7 mouse cellular contexts compared by ENCODE assay signal in the genomic region with DNA sequence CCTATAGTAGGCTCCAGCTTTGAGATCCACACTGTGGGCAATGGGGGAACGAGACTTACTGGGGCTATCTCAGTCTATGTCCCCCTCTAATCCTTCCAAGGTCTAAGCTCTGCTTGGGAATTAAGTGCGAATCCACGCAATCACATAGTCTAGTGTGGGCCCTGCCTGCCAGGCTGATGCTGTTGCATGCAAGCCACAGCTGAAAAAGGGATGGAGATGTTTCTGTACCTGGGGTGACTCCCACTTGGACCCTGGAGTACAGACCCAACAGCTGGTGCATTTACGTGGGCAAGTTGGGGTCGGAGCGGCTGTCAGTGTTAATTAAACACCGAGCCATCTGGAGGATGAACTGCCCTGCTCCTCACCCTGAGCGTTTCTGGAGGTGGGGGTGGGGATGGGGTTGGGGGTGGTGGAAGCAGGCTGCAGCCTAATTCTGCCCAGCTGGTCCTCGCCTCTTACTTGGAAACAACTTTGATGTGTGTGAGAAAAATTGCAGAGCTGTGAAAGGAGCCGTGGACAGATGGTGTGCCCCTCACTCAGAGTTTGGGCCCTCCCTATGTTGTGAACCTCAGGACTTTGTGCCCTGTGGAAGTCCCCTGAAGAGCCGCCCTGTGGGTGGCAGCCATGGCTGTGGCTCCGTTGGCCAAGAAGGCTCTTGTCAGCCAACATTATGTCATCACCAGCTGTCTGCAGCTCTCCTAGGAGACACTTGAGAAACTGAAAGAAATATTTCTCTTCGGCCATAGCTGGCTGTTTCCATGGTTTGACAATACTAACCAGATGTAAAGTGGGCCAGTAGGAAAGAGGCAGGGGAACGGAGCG. TPM values are rescaled to one million over a fixed set of nuclear protein-coding genes. Genes with fewer than 3 reads are reported as not detected.
DNase-seq lines count a peak whose midpoint lies in the region; ATAC-seq and TF ChIP-seq lines count a peak whose summit lies in the region.

No protein-coding gene starts in this region.

- H3K4me2 ChIP-seq in hindbrain, postnatal 0 days (ENCODE audit: low read depth, low read length) = no peak overlapping the region
- 0 out of 2 replicates have a peak overlapping the region, but pooled peaks have one; percentile 31 for H3K4me2 ChIP-seq in stomach, embryonic 16.5 days (ENCODE audit: low read depth, low read length)

- peak overlapping the region; percentile 18; the same call in 1 of the 2 replicates for H3K27ac ChIP-seq in hindbrain, postnatal 0 days
- peak overlapping the region; percentile 32 for H3K27ac ChIP-seq in stomach, embryonic 16.5 days (ENCODE audit: low read length)

- H3K4me3 ChIP-seq in hindbrain, postnatal 0 days (ENCODE audit: low read length) = no peak overlapping the region
- no peak overlapping the region for H3K4me3 ChIP-seq in stomach, embryonic 16.5 days (replicated peaks; ENCODE audit: low read length)

- no peaks in the 10 kb centered on the region for H3K4me1 ChIP-seq in hindbrain, postnatal 0 days (ENCODE audit: insufficient read depth, low read length)
- peaks cover 7% of the 10 kb centered on the region; the same call in 1 of the 2 replicates for H3K4me1 ChIP-seq in stomach, embryonic 16.5 days (ENCODE audit: control insufficient read depth, insufficient read depth, low read length)

- no peaks in the 10 kb centered on the region for H3K9me3 ChIP-seq in hindbrain, postnatal 0 days (ENCODE audit: low read length)
- no peaks in the 10 kb centered on the region for H3K9me3 ChIP-seq in stomach, embryonic 16.5 days (replicated peaks; ENCODE audit: control insufficient read depth, low read length)

- WGBS in hindbrain, postnatal 0 days = 26% methylated on average over 15 of the region's 15 CpGs
- WGBS in stomach, embryonic 16.5 days = 44% methylated on average over 15 of the region's 15 CpGs

- DNase-seq in cerebellum, postnatal 10 days = peak; percentile 82 to 89
- peak; percentile 77 for DNase-seq in gastrocnemius, adult 18-20 months (ENCODE audit: low spot score)
- DNase-seq in hindbrain, postnatal 0 days (ENCODE audit: low spot score) = peak; percentile 85
- peak; percentile 74 for DNase-seq in mesoderm, embryonic 11.5 days (ENCODE audit: low read depth, low spot score)
- DNase-seq in urinary bladder, postnatal 14 days (ENCODE audit: low spot score) = no peak

- H3K9ac ChIP-seq in hindbrain, postnatal 0 days (replicated peaks; ENCODE audit: low read length) = no peak overlapping the region
- H3K9ac ChIP-seq in stomach, embryonic 16.5 days (ENCODE audit: low read length) = no peak overlapping the region

- TF ChIP-seq CTCF in hindbrain, postnatal 0 days (IDR thresholded peaks at IDR 0.05; ENCODE audit: low read depth) = no peak

- no peaks in the 10 kb centered on the region for H3K36me3 ChIP-seq in hindbrain, postnatal 0 days (ENCODE audit: insufficient read depth, low read length)
- no peaks in the 10 kb centered on the region for H3K36me3 ChIP-seq in stomach, embryonic 16.5 days (ENCODE audit: control insufficient read depth, insufficient read depth, low read length)

- no peaks in the 10 kb centered on the region for H3K27me3 ChIP-seq in hindbrain, postnatal 0 days (ENCODE audit: insufficient read depth, low read length)
- no peaks in the 10 kb centered on the region for H3K27me3 ChIP-seq in stomach, embryonic 16.5 days (ENCODE audit: control insufficient read depth, insufficient read depth, low read length)

- 0 out of 2 replicates have a peak, but pooled peaks have one; percentile 23 for ATAC-seq in cerebellum, adult (ENCODE audit: insufficient number of reproducible peaks, low FRiP score, low TSS enrichment)
- ATAC-seq in hindbrain, postnatal 0 days = peak; percentile 94
- ATAC-seq in stomach, embryonic 16.5 days (ENCODE audit: insufficient read depth, low FRiP score) = peak; percentile 72; the same call in 1 of the 2 replicates

RNA-seq across cellular contexts. Expression of gene Fam174b, which starts 24.0 kb away (rescaled TPM):
- 1 to 10 TPM; 2.0 to 2.3 TPM for total RNA-seq in gastrocnemius, adult 18-20 months (2021)
- 26.1 and 38.4 TPM in 2 replicates for total RNA-seq in hindbrain, postnatal 0 days (2014; rRNA removed)
- polyA plus RNA-seq in hindbrain, postnatal 0 days (2015; fragmentation: Nextera tagmentation; extraction: Ambion mirVana) = 26.8 and 29.3 TPM in 2 replicates
- polyA plus RNA-seq in stomach, embryonic 16.5 days (2015; fragmentation: Nextera tagmentation; extraction: Ambion mirVana) = 68.1 and 71.3 TPM in 2 replicates

Comparison
In these comparisons a context has a peak if more than half of its experiments do, and no peak if none do; other contexts are left out.
1. ATAC-seq: peak in every context shown above with its lines; median percentile 94 in hindbrain, postnatal 0 days; 72 in stomach, embryonic 16.5 days; 23 in cerebellum, adult.